Mouse (Mus musculus) liver, embryonic 14.5 days (tissue): ENCODE measurements around the gene Olfr553. TPM values are rescaled to one million over a fixed set of nuclear protein-coding genes. Genes with fewer than 3 reads are reported as not detected.
A peak's percentile ranks its signal among the peaks of the same experiment; 100 is the strongest.
"Not testable (repeated sequence)": the region's sequence is repeated elsewhere in the genome, so short reads cannot be mapped to it uniquely, and the experiment has no call there.

ENCODE experiments used
- ATAC-seq: fragments of 200-750 bp; cut with Nextera tagmentation; 2 replicates; pipeline ENCODE4 v1.8.0; 2017; ENCODE audit warnings: moderate number of reproducible peaks, mild to moderate bottlenecking, moderate library complexity; ENCODE audit not compliant: insufficient read depth
- DNase-seq, 3 experiments: peaks; one replicate each; pipeline ENCODE4 v3.0.0-alpha.2; 2012 to 2013; ENCODE audit warnings: low read depth in 3 of 3, low spot score in 3 of 3
- H3K27ac ChIP-seq: fragments of 300-500 bp; sonication (generic); 2 replicates; pipeline ENCODE4 v1.5.1; 2014; ENCODE audit warnings: moderate library complexity, mild to moderate bottlenecking, control low read depth, inconsistent platforms
- H3K27me3 ChIP-seq: fragments of 300-500 bp; sonication (generic); 2 replicates; pipeline ENCODE4 v1.6.1; 2014; ENCODE audit warnings: mild to moderate bottlenecking, low read length, moderate library complexity; ENCODE audit not compliant: control insufficient read depth, insufficient read depth
- H3K36me3 ChIP-seq: fragments of 300-500 bp; sonication (generic); replicated peaks from 2 replicates; pipeline ENCODE4 v1.6.1; 2014; ENCODE audit warnings: low read depth; ENCODE audit not compliant: control insufficient read depth, insufficient read depth
- H3K4me1 ChIP-seq, 2 experiments: fragments of 200-500 bp in 1 of 2; fragments of 300-500 bp in 1 of 2; sonication (generic) in 1 of 2; replicated peaks; 2 replicates each; pipeline ENCODE4 v1.6.1; 2012 to 2014; ENCODE audit warnings: antibody characterized with exemption in 1 of 2, inconsistent platforms in 1 of 2, low read length in 1 of 2; ENCODE audit not compliant: control insufficient read depth in 2 of 2, insufficient read depth in 2 of 2
- H3K4me2 ChIP-seq: fragments of 300-500 bp; sonication (generic); 2 replicates; pipeline ENCODE4 v1.6.1; 2014; ENCODE audit warnings: low read depth, mild to moderate bottlenecking, control low read depth, moderate library complexity
- H3K4me3 ChIP-seq, 2 experiments: fragments of 200-500 bp in 1 of 2; fragments of 300-500 bp in 1 of 2; sonication (generic) in 1 of 2; 2 replicates each; pipeline ENCODE4 v1.5.1; 2012 to 2014; ENCODE audit warnings: low read depth in 2 of 2, low read length in 2 of 2, mild to moderate bottlenecking in 2 of 2, control low read depth in 1 of 2, inconsistent platforms in 1 of 2, moderate library complexity in 1 of 2; ENCODE audit not compliant: insufficient read depth in 1 of 2
- H3K9ac ChIP-seq: fragments of 300-500 bp; sonication (generic); replicated peaks from 2 replicates; pipeline ENCODE4 v1.6.1; 2014; ENCODE audit warnings: mild to moderate bottlenecking, control low read depth, moderate library complexity
- H3K9me3 ChIP-seq: fragments of 300-500 bp; sonication (generic); 2 replicates; pipeline ENCODE4 v1.6.1; 2016; ENCODE audit warnings: low read length, mixed read lengths; ENCODE audit not compliant: control insufficient read depth
- CTCF ChIP-seq: IDR thresholded peaks from 2 replicates; pipeline ENCODE4 v1.5.1; 2016; ENCODE audit warnings: antibody characterized with exemption, low read depth, control low read depth
- EP300 ChIP-seq: IDR thresholded peaks from 2 replicates; pipeline ENCODE4 v1.6.1; 2016; ENCODE audit warnings: antibody characterized with exemption, low read depth
- WGBS: fragments of 180-500 bp; shearing (Covaris S2); extraction: QIAGEN DNeasy Blood & Tissue Kit; methylation state at CpG from one replicate; pipeline ENCODE4 v1.1.7; 2014; ENCODE audit not compliant: insufficient replicate concordance; 5-methylcytosine and 5-hydroxymethylcytosine counted together
- polyA plus RNA-seq, 2 experiments: library from polyadenylated mRNA; depleted of rRNA in 1 of 2; stranded (reverse) in 1 of 2; unstranded in 1 of 2; fragments of >200 nt; fragmentation: Nextera tagmentation in 1 of 2; extraction: Ambion mirVana in 1 of 2; gene quantifications; 2 replicates each; pipeline versions ENCODE4 v1.2.1 to v1.2.3; 2012 to 2014

The Olfr553 gene
- polyA plus RNA-seq, 2 experiments, result not detected

- no peaks in the 10 kb centered on the region for H3K4me1 ChIP-seq
- no peak within 1 kb of the TSS for H3K27ac ChIP-seq
- no peaks in the 10 kb centered on the region for H3K27me3 ChIP-seq
- H3K4me3 ChIP-seq, result no peak within 1 kb of the TSS
- ATAC-seq, result no peak
- H3K4me2 ChIP-seq, result no peak within 1 kb of the TSS
- no peaks in the 10 kb centered on the region for H3K9me3 ChIP-seq
- TF ChIP-seq EP300, result no peak
- TF ChIP-seq CTCF, result no peak
- 26% methylated on average over 1 of the region's 1 CpGs for WGBS
- no peak within 1 kb of the TSS for H3K9ac ChIP-seq
- H3K36me3 ChIP-seq, result no peaks in the 10 kb centered on the region
- no peak for DNase-seq
Measured at GRCm38 (mm10) chr7:102638132-102638531, 20.1 kb upstream of the Olfr553 start, which contains the start of gene Olfr554. TSS of gene Olfr554 (plus strand) at chr7:102638432.

DNA sequence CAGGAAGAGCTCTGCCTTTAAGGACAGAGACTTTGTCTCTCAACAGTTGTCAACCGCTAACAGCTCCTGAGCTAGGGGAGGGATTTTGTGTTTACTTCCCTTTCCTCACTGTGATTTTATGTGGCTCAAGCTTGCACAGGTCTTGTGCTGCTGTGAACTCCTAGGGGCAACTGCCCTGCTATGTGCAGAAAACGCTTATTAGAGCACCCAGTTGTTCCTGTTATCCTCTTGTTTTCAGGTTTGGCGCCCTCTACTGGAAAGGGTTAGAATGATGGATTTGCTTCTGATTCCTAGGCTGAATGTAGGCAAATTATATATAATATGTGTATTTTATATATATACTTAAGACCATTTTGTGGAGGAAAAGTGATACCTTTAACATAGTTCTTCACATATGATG, 18.6 kb upstream of the Olfr553 start:
- TF ChIP-seq EP300 (no peak), CTCF (peak; percentile 67)
- ATAC-seq (no peak), DNase-seq (peak in 1 of 3 experiments; percentile 35)
- WGBS, result 20% methylated on average over 3 of the region's 3 CpGs
- H3K9me3 ChIP-seq, result no peaks in the 10 kb centered on the region
- H3K4me1 ChIP-seq, result no peaks in the 10 kb centered on the region
- no peaks in the 10 kb centered on the region for H3K36me3 ChIP-seq
- H3K27ac ChIP-seq, result no peak overlapping the region
- H3K4me3 ChIP-seq, result no peak overlapping the region
- no peak overlapping the region for H3K4me2 ChIP-seq
- H3K9ac ChIP-seq, result no peak overlapping the region
- no peaks in the 10 kb centered on the region for H3K27me3 ChIP-seq

- not testable (repeated sequence) for H3K27ac ChIP-seq, DNase-seq, H3K27me3 ChIP-seq, H3K4me3 ChIP-seq, H3K9me3 ChIP-seq, H3K4me1 ChIP-seq, ATAC-seq, H3K9ac ChIP-seq, H3K36me3 ChIP-seq, H3K4me2 ChIP-seq
- WGBS, result 68% methylated on average over 12 of the region's 19 CpGs
Measured at GRCm38 (mm10) chr7:102620368-102620767, 2.4 kb upstream of the Olfr553 start.

- ATAC-seq (no peak), DNase-seq (no peak)
- H3K36me3 ChIP-seq, result no peaks in the 10 kb centered on the region
- H3K4me2 ChIP-seq, result no peak overlapping the region
- H3K27me3 ChIP-seq, result no peaks in the 10 kb centered on the region
- no peaks in the 10 kb centered on the region for H3K4me1 ChIP-seq
- no peaks in the 10 kb centered on the region for H3K9me3 ChIP-seq
- H3K27ac ChIP-seq, result no peak overlapping the region
- H3K4me3 ChIP-seq, result no peak overlapping the region
- no peak for TF ChIP-seq CTCF
- TF ChIP-seq EP300, result no peak
- WGBS, result 51% methylated on average over 5 of the region's 5 CpGs
- H3K9ac ChIP-seq, result no peak overlapping the region
Measured at GRCm38 (mm10) chr7:102619608-102620007, 1.6 kb upstream of the Olfr553 start.

- WGBS, result 18% methylated on average over 1 of the region's 1 CpGs
- TF ChIP-seq CTCF (no peak), EP300 (no peak)
- H3K4me1 ChIP-seq, result no peaks in the 10 kb centered on the region
- DNase-seq (no peak), ATAC-seq (no peak)
- H3K36me3 ChIP-seq, result no peaks in the 10 kb centered on the region
- H3K9ac ChIP-seq, result no peak within 1 kb of the TSS
- no peak within 1 kb of the TSS for H3K4me3 ChIP-seq
- H3K27me3 ChIP-seq, result no peaks in the 10 kb centered on the region
- H3K4me2 ChIP-seq, result no peak within 1 kb of the TSS
- H3K27ac ChIP-seq, result no peak within 1 kb of the TSS
- no peaks in the 10 kb centered on the region for H3K9me3 ChIP-seq
Measured at GRCm38 (mm10) chr7:102597378-102598031, 20.5 kb downstream of the Olfr553 start, which contains the start of gene Olfr552. TSS of gene Olfr552 (plus strand) at chr7:102597770.
